Comparison of ENCODE assay signal across 17 mouse cellular contexts in genomic region chr8:22009403-22009802, GRCm38 (mm10). TPM values are rescaled to one million over a fixed set of nuclear protein-coding genes. Genes with fewer than 3 reads are reported as not detected.
DNase-seq lines count a peak whose midpoint lies in the region.
"Had no signal": no experiment of that assay in that cellular context is flagged by ENCODE, and none has a peak within 500 bp of the region (broad histone marks: within the 10 kb centered on the region; RNA-seq: fewer than 3 reads in every experiment).

No protein-coding gene starts in this region.

- DNase-seq in cerebellum, adult 18-20 months, result peak; percentile 12 to 18
- DNase-seq in cerebellum, postnatal 4 days (ENCODE audit: low spot score in 2 of 2), result no peak
- DNase-seq in heart, adult 8-10 months (ENCODE audit: low spot score), result peak; percentile 1
- DNase-seq in heart, postnatal 25 days (ENCODE audit: low spot score), result no peak
- DNase-seq in Muller cell, postnatal 12 days (ENCODE audit: inconsistent ontology term), result peak; percentile 16
- peak; percentile 24 to 27 for DNase-seq in cerebellum, postnatal 10 days
- no peak for DNase-seq in thymus, postnatal 25 days
- DNase-seq: adrenal gland, postnatal 14 days; embryo, embryonic 11 days; gastrocnemius, postnatal 10 days; heart, adult 2 months; heart, postnatal 4 days; kidney, adult 11 months had no signal

- intact Hi-C loops in heart, postnatal 25 days (cut with DNase I), result no loop called here

RNA-seq across cellular contexts. Expression of gene Ccdc70, which starts 39.8 kb away (rescaled TPM):
- total RNA-seq in heart, adult 8-10 months (2022), result not detected
- not detected for total RNA-seq in heart, postnatal 25 days (2021)
- total RNA-seq: adrenal gland, adult 18-20 months; adrenal gland, postnatal 14 days; common myeloid progenitor, adult 5-6 weeks; gastrocnemius, postnatal 10 days; gastrocnemius, postnatal 4 days; heart, adult 2 months; heart, postnatal 4 days; MEL had no signal

RNA-seq across cellular contexts. Expression of gene Atp7b, which starts 50.7 kb away (rescaled TPM):
- total RNA-seq in heart, adult 8-10 months (2022), result under 1 TPM; 0.09 to 0.13 (median 0.12) TPM
- under 1 TPM; 0.08 to 0.11 TPM for total RNA-seq in heart, postnatal 25 days (2021)

RNA-seq across cellular contexts. Expression of gene Fam90a1a, which starts 50.9 kb away (rescaled TPM):
- total RNA-seq in heart, adult 8-10 months (2022), result not detected
- total RNA-seq in heart, postnatal 25 days (2021), result not detected
- total RNA-seq: adrenal gland, adult 18-20 months; adrenal gland, postnatal 14 days; common myeloid progenitor, adult 5-6 weeks; gastrocnemius, postnatal 10 days; gastrocnemius, postnatal 4 days; heart, adult 2 months; heart, postnatal 4 days; MEL had no signal

RNA-seq across cellular contexts. Expression of gene Alg11, which starts 51.1 kb away (rescaled TPM):
- 1 to 10 TPM; 7.3 to 8.8 (median 8.5) TPM for total RNA-seq in heart, adult 8-10 months (2022)
- total RNA-seq in heart, postnatal 25 days (2021), result 1 to 10 TPM; 7.6 to 8.3 TPM

Comparison
In these comparisons a context has a peak if more than half of its experiments do, and no peak if none do; other contexts are left out.
1. DNase-seq: peak in cerebellum, adult 18-20 months (2 of 2), heart, adult 8-10 months (single experiment), Muller cell, postnatal 12 days (single experiment) and cerebellum, postnatal 10 days (2 of 2); none in cerebellum, postnatal 4 days (0 of 2), heart, postnatal 25 days (single experiment) and thymus, postnatal 25 days (single experiment).